Mouse (Mus musculus) macrophage (primary cell): Measurements from ENCODE around the gene Kcnq1. TPM values are rescaled to one million over a fixed set of nuclear protein-coding genes. Genes with fewer than 3 reads are reported as not detected.

Experiments used
- H3K27ac ChIP-seq: fragments of 350-480 bp; formaldehyde crosslinking; 2 replicates; pipeline ENCODE4 v1.9.0; 2021
- H3K36me3 ChIP-seq: fragments of 350-480 bp; formaldehyde crosslinking; 2 replicates; pipeline ENCODE4 v1.9.0; 2021; ENCODE audit errors: inconsistent target
- H3K4me3 ChIP-seq: fragments of 350-480 bp; formaldehyde crosslinking; 2 replicates; pipeline ENCODE4 v1.9.0; 2021; ENCODE audit errors: inconsistent target
- H3K79me2 ChIP-seq: fragments of 350-480 bp; formaldehyde crosslinking; 2 replicates; pipeline ENCODE4 v1.9.0; 2021; ENCODE audit errors: inconsistent target
- WGBS: methylation state at CpG from one replicate; pipeline ENCODE4 v1.1.7; 2026; ENCODE audit warnings: inconsistent platforms; ENCODE audit not compliant: missing documents; 5-methylcytosine and 5-hydroxymethylcytosine counted together
- polyA plus RNA-seq: library from polyadenylated mRNA; stranded (reverse); fragments of 250-400 nt; gene quantifications from 3 replicates; pipeline ENCODE4 v1.2.4, GENCODE M21; 2018; ENCODE audit warnings: inconsistent platforms

Kcnq1 gene
- polyA plus RNA-seq, 1 experiment from 2014 or later = 0.07 TPM

DNA sequence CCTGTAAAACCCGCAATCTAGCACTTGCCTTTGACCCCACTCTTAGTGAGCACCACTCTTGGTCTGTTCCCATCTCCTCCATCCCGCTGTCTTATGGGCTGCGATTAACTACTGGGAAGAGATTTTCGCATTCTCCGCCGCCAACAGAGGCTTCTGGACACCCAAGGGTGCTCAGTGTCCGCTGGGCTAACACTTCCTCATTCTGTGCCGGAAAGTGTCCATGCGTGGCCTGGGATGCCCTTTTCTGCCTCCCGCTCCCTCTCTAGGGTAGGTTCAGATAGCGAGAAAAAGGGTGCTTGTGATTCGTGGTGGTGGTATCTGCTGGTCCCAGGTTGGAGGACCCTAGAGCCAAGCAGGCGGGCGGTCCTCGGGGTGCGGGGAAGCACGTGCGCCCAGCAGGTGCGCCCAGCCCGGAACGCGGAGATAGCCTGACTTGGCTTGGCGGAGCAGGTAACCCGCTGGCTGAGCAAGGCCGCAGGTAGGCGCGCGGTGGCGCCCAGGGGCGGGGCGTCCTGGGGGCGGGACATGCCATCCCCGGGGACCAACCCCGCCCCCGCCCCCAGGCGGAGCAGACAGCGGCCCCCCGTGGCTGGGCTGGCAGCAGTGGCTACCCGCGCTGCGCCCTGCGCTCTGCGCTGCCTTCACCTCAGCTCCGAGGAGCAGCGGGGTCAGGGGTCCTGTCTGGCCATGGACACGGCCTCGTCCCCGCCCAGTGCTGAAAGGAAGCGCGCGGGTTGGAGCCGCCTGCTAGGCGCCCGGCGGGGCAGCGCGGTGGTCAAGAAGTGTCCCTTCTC, 707 bp downstream of the Kcnq1 start:
- WGBS = 6% methylated on average over 51 of the region's 57 CpGs
- no peak overlapping the region for H3K4me3 ChIP-seq

DNA sequence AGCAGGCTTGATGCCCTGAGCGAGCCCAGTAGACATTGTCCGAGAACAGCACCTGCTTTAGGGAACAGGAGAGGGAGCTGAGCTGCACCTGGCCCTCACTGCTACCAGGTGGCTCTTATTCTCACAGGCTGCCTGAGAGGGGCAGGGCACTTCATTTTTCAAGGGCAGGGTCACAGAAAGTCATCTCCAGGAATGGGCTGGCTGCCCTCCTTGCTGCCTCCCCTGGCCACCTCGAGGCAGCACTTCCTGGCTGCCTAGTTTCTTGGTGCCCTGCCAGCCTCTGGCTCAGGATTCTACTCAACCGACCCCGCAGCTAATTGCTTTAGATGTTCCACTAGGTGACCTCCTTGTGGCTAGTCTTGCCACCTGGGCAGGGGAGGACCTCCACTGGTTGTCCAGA, 2.0 kb downstream of the Kcnq1 start:
- Histone ChIP-seq H3K4me3 (no peak overlapping the region), H3K79me2 (no peaks in the 10 kb centered on the region), H3K36me3 (no peaks in the 10 kb centered on the region), H3K27ac (no peak overlapping the region)
- WGBS = 32% methylated on average over 5 of the region's 5 CpGs

More for the DNA sequence above, 707 bp downstream of the Kcnq1 start:
- H3K79me2 ChIP-seq = no peaks in the 10 kb centered on the region
- H3K36me3 ChIP-seq = no peaks in the 10 kb centered on the region
- no peak overlapping the region for H3K27ac ChIP-seq

DNA sequence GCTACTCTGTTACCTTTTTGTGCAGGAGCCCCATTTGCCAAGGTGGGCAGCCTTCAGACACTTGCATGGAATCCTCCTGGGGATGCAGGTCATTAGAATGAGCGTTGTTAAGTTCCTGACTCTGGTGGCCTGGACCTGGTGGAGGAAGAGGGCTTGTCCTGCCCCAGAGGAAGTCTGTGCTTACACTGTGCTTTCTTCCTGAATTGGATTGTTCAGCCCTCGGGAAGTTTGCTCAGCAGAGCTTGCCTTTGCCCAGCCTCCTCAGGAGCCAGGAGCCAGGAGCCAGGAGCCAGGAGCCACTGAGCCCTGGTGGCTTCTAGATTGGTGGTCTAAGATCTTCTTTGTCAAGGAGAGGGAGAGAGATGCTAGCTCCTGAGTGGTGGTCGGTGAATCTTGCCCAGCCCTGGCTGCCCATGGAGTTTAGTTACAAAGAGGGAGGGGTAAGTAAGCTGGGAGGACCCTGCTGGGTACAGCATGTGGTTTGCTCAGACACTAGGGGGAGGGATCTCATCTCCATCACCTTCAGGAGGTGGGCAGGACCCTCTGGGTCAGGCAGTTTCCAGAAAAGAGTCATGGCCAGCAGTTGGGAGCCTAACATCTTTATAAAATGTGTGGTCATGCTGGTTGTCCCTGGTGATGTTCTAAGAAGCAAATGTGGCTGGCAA, 3.0 kb downstream of the Kcnq1 start:
- H3K36me3 ChIP-seq = no peaks in the 10 kb centered on the region
- H3K79me2 ChIP-seq = no peaks in the 10 kb centered on the region
- 20% methylated on average over 3 of the region's 3 CpGs for WGBS
- no peak overlapping the region for H3K27ac ChIP-seq
- no peak overlapping the region for H3K4me3 ChIP-seq

DNA sequence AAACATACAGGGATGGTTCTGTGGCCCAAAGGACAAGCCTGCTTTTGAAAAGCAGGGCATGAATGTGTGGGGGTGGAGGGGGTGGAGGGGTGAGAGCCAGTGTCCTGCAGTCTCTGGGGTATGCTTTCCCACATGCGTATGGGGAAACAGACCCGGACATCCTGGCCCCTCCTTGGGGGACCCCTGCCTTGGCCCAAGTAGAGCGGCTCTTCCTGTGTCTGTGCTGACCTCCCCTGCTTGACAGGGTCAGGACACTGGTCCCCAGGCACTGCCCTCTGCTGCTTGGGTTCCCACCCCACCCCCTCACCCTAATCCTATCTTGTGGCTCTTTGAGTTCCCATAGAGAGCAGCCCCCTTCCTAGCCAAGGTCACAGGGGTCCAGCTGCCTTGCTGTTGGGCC, 3.5 kb downstream of the Kcnq1 start:
- Histone ChIP-seq H3K27ac (no peak overlapping the region), H3K79me2 (no peaks in the 10 kb centered on the region), H3K4me3 (no peak overlapping the region), H3K36me3 (no peaks in the 10 kb centered on the region)
- WGBS = 41% methylated on average over 3 of the region's 3 CpGs

DNA sequence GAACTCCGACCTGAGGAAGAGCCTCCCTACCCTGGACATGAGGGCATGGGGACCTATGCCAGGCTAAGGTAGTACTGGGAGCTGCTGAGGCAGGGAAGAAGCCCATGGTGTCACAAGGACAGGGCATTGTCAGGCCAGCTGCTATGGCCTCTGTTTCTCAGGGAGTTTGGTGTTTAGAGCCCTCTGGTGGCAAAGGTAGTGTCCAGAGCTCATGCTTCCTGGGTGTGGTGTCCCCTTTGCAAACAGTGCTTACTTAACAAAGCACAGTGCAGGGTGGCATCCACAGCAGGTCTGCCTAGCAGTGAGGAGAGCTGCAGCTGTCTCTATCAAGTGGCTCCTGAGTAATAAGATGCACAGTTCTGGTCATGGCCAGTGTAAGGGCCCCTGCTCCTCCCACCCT, 4.6 kb downstream of the Kcnq1 start:
- 69% methylated on average over 1 of the region's 1 CpGs for WGBS
- Histone ChIP-seq H3K79me2 (no peaks in the 10 kb centered on the region), H3K4me3 (no peak overlapping the region), H3K27ac (no peak overlapping the region), H3K36me3 (no peaks in the 10 kb centered on the region)

DNA sequence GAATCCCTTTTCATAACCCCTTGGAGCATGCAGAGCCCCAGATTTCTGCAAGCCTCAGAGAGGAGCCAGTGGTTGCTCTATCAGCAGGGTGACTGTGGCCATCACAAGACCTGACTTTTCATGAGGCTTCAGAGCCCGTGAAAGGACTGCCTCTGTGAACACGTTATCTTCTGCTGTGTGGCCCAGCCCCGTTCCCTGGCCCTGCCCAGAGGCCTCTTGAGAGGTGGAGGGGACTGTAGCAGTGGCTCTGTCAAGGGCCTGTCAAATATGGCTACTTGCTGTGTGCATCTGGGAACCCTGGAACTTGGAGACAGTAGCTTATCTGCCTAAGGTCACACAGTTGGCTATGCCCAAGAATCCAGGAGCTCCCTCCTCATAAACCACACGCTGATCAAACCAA, 5.6 kb downstream of the Kcnq1 start:
- 84% methylated on average over 4 of the region's 4 CpGs for WGBS
- Histone ChIP-seq H3K36me3 (no peaks in the 10 kb centered on the region), H3K79me2 (no peaks in the 10 kb centered on the region), H3K27ac (no peak overlapping the region), H3K4me3 (no peak overlapping the region)

DNA sequence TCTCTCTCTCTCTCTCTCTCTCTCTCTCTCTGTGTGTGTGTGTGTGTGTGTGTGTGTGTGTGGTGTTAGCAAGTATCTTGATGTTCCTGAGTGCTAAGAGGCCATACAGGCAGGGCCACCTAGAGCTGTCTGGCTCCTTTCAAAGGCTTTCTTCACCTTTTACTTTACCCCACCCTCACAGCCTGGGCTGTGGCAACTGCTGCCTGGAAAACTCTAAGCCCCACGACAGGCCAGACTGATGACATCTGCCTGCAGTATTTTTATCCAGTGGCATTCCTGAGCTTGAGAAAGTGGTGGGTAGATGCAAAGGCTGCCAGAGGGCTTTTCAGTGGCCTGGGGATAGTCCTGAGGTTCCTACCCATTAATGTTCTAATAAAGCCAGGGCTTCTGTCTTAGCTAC, 6.2 kb downstream of the Kcnq1 start:
- H3K27ac ChIP-seq = no peak overlapping the region
- 67% methylated on average over 1 of the region's 1 CpGs for WGBS
- H3K36me3 ChIP-seq = no peaks in the 10 kb centered on the region
- no peaks in the 10 kb centered on the region for H3K79me2 ChIP-seq
- H3K4me3 ChIP-seq = no peak overlapping the region

DNA sequence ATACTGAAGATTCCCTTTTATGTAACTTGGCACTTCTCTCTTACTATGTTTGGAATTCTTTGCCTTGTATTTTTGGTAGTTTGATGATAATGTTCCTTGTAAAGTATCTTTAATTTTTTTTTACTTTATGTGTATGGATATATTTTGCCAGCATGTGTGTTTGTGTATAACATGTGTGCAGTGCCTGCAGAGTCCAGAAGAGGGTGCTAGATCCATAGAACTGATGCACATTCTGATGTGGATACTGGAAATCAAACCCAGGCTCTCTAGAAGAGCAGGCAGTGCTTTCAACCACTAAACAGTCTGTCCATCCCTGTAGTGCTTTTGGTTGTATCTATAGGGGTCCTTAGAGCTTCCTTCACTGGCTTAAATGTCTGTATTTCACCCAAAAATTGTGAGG, 8.6 kb downstream of the Kcnq1 start:
- H3K27ac ChIP-seq = no peak overlapping the region
- no peaks in the 10 kb centered on the region for H3K79me2 ChIP-seq
- no peaks in the 10 kb centered on the region for H3K36me3 ChIP-seq
- no peak overlapping the region for H3K4me3 ChIP-seq

DNA sequence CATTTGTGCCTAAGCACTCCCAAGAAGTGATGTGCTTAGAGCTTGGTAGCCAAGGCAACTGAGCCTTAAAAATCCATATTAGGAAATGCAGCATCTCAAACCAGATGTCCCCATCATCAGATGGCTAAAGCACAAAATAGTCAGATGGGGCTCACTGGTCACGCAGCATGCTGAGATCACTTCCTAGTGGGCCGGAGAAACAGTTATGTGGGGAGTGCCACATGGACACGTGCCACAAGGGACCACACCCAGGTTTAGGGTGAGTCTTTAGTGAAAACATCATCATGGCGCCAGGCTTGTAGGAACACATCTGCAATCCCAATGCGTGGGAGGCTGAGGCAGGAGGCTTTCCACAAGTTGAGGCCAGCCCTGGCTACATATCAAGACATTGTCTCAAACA, 10.4 kb downstream of the Kcnq1 start:
- H3K36me3 ChIP-seq = no peaks in the 10 kb centered on the region
- no peaks in the 10 kb centered on the region for H3K79me2 ChIP-seq
- no peak overlapping the region for H3K4me3 ChIP-seq
- 72% methylated on average over 5 of the region's 5 CpGs for WGBS
- H3K27ac ChIP-seq = no peak overlapping the region

DNA sequence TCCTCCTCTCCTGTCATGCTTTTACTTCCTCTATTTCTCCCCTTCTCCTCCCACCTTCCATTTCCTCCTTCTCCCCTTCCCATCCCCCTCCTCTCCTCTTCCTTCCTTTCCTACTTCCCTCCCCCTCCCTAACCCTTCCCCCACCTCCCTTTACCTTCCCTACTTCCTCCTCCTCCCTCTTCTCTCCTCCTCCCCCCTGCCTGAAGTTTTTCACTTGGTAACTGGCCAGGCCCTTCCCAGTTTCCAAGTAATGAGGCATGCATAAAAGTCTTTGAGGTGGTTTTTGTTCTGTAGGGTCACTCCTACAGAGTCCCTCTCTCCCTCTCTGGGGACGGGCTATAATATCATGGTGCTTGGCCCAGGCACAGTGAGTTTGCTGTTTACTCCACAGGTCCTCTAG, 13.2 kb downstream of the Kcnq1 start:
- no peaks in the 10 kb centered on the region for H3K79me2 ChIP-seq
- WGBS = 18% methylated on average over 1 of the region's 1 CpGs
- H3K36me3 ChIP-seq = no peaks in the 10 kb centered on the region
- H3K27ac ChIP-seq = peak overlapping the region; percentile 14; the same call in 1 of the 2 replicates
- H3K4me3 ChIP-seq = no peak overlapping the region

DNA sequence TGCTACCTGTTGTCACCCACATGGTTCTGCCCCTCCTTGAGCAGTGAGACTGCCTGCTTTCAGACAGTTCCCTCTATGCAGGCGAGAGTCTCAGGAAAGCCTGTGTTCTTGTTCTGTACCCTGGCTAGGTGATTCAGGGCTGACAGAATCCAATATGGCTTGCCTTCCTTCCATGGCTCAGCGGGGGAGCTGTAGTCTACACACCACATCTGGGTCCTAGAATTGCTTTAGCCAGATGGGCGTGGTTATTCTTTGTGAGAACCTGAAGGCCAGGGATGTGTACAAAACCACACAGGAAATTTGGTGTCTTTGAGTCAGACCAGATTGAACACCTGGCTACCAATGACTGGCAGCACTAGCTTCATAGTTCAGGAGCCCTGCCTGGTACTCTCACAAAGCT, 13.7 kb downstream of the Kcnq1 start:
- Histone ChIP-seq H3K27ac (peak overlapping the region; percentile 14; the same call in 1 of the 2 replicates), H3K36me3 (no peaks in the 10 kb centered on the region), H3K79me2 (no peaks in the 10 kb centered on the region), H3K4me3 (no peak overlapping the region)
- 48% methylated on average over 3 of the region's 3 CpGs for WGBS

DNA sequence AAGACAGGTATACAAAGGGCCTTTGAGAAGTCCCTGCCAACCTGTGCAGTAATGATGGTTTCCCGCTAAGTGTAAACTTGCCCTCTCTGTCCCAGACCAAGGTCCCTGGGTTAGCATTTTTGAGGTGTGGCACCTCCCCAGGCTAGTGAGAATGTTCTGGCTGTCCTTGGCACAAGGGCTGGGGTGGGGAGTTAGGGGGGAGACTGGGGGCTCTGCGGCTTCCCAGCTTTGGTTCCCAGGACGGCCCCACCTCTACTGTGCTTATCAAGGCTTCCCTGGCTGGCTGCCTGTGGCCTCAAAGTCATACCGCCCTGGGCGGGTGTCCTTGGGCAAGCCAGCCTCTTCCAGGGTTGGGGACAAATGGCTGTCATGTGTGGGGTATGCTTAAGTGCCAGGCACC, 16.0 kb downstream of the Kcnq1 start:
- no peak overlapping the region for H3K4me3 ChIP-seq
- H3K27ac ChIP-seq = no peak overlapping the region
- WGBS = 86% methylated on average over 5 of the region's 5 CpGs
- no peaks in the 10 kb centered on the region for H3K79me2 ChIP-seq
- H3K36me3 ChIP-seq = no peaks in the 10 kb centered on the region

DNA sequence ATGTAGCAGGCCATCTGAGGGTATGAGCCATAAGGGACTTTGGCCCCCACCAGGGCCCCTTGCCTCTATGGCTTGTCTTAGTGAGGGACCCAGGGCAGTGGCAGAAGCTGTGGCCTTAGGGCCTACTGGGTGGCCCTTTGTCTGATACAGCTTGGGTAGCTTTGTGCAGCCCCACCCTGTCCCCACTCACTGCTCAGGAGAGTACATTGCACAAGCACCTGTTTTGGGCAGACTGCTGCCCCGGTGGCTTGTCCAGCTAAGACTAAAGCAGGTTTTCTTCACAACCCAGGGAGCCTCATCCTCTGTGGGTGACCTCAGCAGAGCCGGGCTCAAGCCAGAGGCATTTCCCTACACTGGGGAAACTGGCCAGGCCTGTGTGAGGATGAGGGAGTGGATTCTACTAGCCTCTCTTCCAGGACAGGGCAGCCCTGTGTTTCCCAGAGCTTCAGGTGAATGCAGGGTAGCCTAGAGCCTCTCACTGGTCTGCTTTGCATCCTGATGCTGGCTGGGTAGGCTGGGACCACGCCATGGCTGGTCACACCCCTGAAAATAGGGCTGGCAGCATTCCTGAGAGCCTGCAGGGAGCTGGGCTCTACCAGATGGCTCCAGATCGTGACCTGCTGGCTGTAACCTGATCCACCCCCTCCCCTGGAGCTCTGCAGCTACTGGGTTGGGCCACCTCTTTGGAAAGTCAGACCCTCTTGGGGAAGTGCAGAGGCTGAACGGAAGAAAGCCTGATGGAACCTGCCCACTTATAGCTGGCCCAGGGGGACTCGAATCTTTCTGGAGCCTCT, 17.9 kb downstream of the Kcnq1 start:
- Histone ChIP-seq H3K27ac (no peak overlapping the region), H3K4me3 (no peak overlapping the region)
- 87% methylated on average over 6 of the region's 6 CpGs for WGBS

DNA sequence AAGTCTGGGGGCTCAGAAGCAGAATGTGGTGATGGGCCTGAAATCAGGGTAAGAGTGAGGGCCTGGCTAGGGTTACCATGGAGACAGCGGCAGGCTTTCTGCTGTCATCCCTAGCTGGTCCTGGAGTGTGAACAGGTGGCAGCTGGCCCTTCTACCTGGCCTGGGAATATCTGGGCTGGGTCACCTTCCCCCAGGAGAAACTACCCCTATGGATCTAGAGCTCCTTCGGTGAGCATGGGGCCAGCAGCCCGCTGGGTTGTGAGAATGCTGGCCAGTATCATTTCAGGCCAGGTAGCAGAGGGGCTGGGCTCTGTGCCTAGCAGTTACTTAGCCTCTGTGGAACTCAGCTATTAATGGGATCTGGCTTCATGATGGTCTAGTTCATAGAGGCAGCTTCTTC, 18.7 kb downstream of the Kcnq1 start:
- Histone ChIP-seq H3K36me3 (no peaks in the 10 kb centered on the region), H3K4me3 (no peak overlapping the region), H3K79me2 (no peaks in the 10 kb centered on the region), H3K27ac (no peak overlapping the region)
- WGBS = 91% methylated on average over 3 of the region's 3 CpGs

More for the DNA sequence above, 17.9 kb downstream of the Kcnq1 start:
- H3K36me3 ChIP-seq = no peaks in the 10 kb centered on the region
- no peaks in the 10 kb centered on the region for H3K79me2 ChIP-seq

DNA sequence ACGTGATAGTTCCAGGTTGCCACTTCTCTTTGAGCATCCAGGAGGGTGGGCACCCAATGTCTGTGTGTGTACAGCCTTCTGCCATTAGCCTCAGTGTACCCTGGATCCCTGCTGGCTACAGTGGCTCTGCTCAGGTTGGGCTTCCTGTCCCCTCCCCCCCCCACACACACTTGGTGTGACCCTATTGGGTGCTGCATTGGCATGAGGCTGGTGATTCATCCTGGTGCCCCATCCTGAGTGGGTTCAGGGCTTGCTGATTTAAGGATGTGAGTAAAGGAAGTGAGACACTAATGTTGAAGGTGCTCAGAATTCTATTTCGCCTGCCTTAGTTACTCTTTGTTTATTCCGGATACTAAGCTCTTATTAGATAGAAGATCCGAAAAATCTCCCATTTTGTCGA, 26.7 kb downstream of the Kcnq1 start:
- no peaks in the 10 kb centered on the region for H3K36me3 ChIP-seq
- no peaks in the 10 kb centered on the region for H3K79me2 ChIP-seq
- peak overlapping the region; percentile 34 for H3K27ac ChIP-seq
- 78% methylated on average over 5 of the region's 5 CpGs for WGBS
- H3K4me3 ChIP-seq = no peak overlapping the region
